Mouse (Mus musculus): ENCODE measurements around the gene Rpgrip1l.

- TF ChIP-seq POLR2A (IDR thresholded peaks at IDR 0.05; ENCODE audit: low read depth, low read length) = no peak
- no peak for TF ChIP-seq RCOR1 (conservative IDR thresholded peaks at IDR 0.05; ENCODE audit: low read depth, low read length)
- TF ChIP-seq MEF2A (IDR thresholded peaks at IDR 0.05; ENCODE audit: borderline replicate concordance, low read depth, low read length) = no peak
- no peak for TF ChIP-seq CTCF (conservative IDR thresholded peaks at IDR 0.05 in 1 of 2, IDR thresholded peaks at IDR 0.05 in 1 of 2; ENCODE audit: low read depth in 2 of 2, low read length in 2 of 2)
- no peak for TF ChIP-seq IRF4 (IDR thresholded peaks at IDR 0.05; ENCODE audit: low read depth, low read length)
- no peak for TF ChIP-seq EP300 (IDR thresholded peaks at IDR 0.05; ENCODE audit: low read length)
- no peak for TF ChIP-seq ZC3H11A (IDR thresholded peaks at IDR 0.05; ENCODE audit: low read depth, low read length)
- no peak for TF ChIP-seq CHD2 (IDR thresholded peaks at IDR 0.05; ENCODE audit: low read length)
- TF ChIP-seq ZNF384 (IDR thresholded peaks at IDR 0.05; ENCODE audit: low read depth, low read length) = no peak
- TF ChIP-seq ZMIZ1 (IDR thresholded peaks at IDR 0.05; ENCODE audit: low read depth, low read length) = no peak
- no peak for TF ChIP-seq BHLHE40 (IDR thresholded peaks at IDR 0.05; ENCODE audit: low read depth, low read length)
Measured at GRCm38 (mm10) chr8:91290576-91290975, 22.5 kb downstream of the Rpgrip1l start.

All from CH12.LX (cell line).